In genomic region chr9:40617036-40617675, GRCm38 (mm10) we compare ENCODE assay signal across 9 mouse cellular contexts. TPM values are rescaled to one million over a fixed set of nuclear protein-coding genes. Genes with fewer than 3 reads are reported as not detected.
DNase-seq lines count a peak whose midpoint lies in the region; ATAC-seq lines count a peak whose summit lies in the region.
"Had no signal": no experiment of that assay in that cellular context is flagged by ENCODE, and none has a peak within 500 bp of the region (broad histone marks: within the 10 kb centered on the region; RNA-seq: fewer than 3 reads in every experiment).

No protein-coding gene starts in this region.

- H3K27me3 ChIP-seq in heart, embryonic 12.5 days (replicated peaks) = peaks cover 14% of the 10 kb centered on the region
- H3K27me3 ChIP-seq in hindbrain, embryonic 13.5 days = no peaks in the 10 kb centered on the region
- H3K27me3 ChIP-seq in midbrain, embryonic 13.5 days = no peaks in the 10 kb centered on the region

- H3K36me3 ChIP-seq in heart, embryonic 12.5 days = no peaks in the 10 kb centered on the region
- H3K36me3 ChIP-seq in hindbrain, embryonic 13.5 days = no peaks in the 10 kb centered on the region
- H3K36me3 ChIP-seq in midbrain, embryonic 13.5 days = no peaks in the 10 kb centered on the region

- H3K4me1 ChIP-seq in heart, embryonic 12.5 days (replicated peaks) = peaks cover 16% of the 10 kb centered on the region
- H3K4me1 ChIP-seq in hindbrain, embryonic 13.5 days (replicated peaks) = peaks cover 30% of the 10 kb centered on the region
- H3K4me1 ChIP-seq in midbrain, embryonic 13.5 days (replicated peaks) = peaks cover 37% of the 10 kb centered on the region

- 0 out of 2 replicates have a peak, but pooled peaks have one; percentile 22 for ATAC-seq in heart, embryonic 12.5 days (ENCODE audit: insufficient number of reproducible peaks, low FRiP score)
- peak; percentile 30 for ATAC-seq in common myeloid progenitor, adult 5-6 weeks (replicated peaks; ENCODE audit: low read depth, poor library complexity, severe bottlenecking)
- peak; percentile 81 for ATAC-seq in hindbrain, embryonic 13.5 days (ENCODE audit: low FRiP score)
- ATAC-seq in midbrain, embryonic 13.5 days = peak; percentile 81

- H3K9me3 ChIP-seq in heart, embryonic 12.5 days (replicated peaks) = no peaks in the 10 kb centered on the region
- H3K9me3 ChIP-seq in hindbrain, embryonic 13.5 days = no peaks in the 10 kb centered on the region
- no peaks in the 10 kb centered on the region for H3K9me3 ChIP-seq in midbrain, embryonic 13.5 days

- H3K4me3 ChIP-seq in heart, embryonic 12.5 days = peak overlapping the region; percentile 45
- H3K4me3 ChIP-seq in hindbrain, embryonic 13.5 days = peak overlapping the region; percentile 34
- H3K4me3 ChIP-seq in midbrain, embryonic 13.5 days (replicated peaks) = peak overlapping the region; percentile 31
- H3K4me3 ChIP-seq: erythroblast, embryonic 14.5 days had no signal

- H3K9ac ChIP-seq in heart, embryonic 12.5 days = peak overlapping the region; percentile 28; the same call in 1 of the 2 replicates
- H3K9ac ChIP-seq in hindbrain, embryonic 13.5 days = peak overlapping the region; percentile 68
- peak overlapping the region; percentile 39 for H3K9ac ChIP-seq in midbrain, embryonic 13.5 days (replicated peaks)

- no peak overlapping the region for H3K27ac ChIP-seq in heart, embryonic 12.5 days (ENCODE audit: poor library complexity, severe bottlenecking)
- H3K27ac ChIP-seq in hindbrain, embryonic 13.5 days = peak overlapping the region; percentile 87
- H3K27ac ChIP-seq in midbrain, embryonic 13.5 days = peak overlapping the region; percentile 85

- intact Hi-C loops in heart, postnatal 14 days (cut with DNase I) = loop anchor here (5.0 kb wide), 1 partner anchor 135 kb away; no protein-coding TSS in a partner anchor

- peak overlapping the region; percentile 77 for H3K4me2 ChIP-seq in heart, embryonic 12.5 days
- H3K4me2 ChIP-seq in hindbrain, embryonic 13.5 days = peak overlapping the region; percentile 63
- H3K4me2 ChIP-seq in midbrain, embryonic 13.5 days (replicated peaks) = peak overlapping the region; percentile 58

- 4% methylated on average over 20 of the region's 20 CpGs for WGBS in heart, embryonic 12.5 days
- WGBS in hindbrain, embryonic 13.5 days = 1% methylated on average over 20 of the region's 20 CpGs
- 1% methylated on average over 20 of the region's 20 CpGs for WGBS in midbrain, embryonic 13.5 days

- no peak for DNase-seq in heart, postnatal 14 days
- no peak for DNase-seq in adrenal gland, adult (ENCODE audit: inconsistent age in 2 of 2, low spot score in 1 of 2)
- DNase-seq in ovary, postnatal 10 days (ENCODE audit: low spot score) = no peak
- DNase-seq in thymus, postnatal 14 days = no peak

RNA-seq across cellular contexts. Expression of gene Gm21915, which starts 53.3 kb away (rescaled TPM):
- polyA plus RNA-seq in heart, embryonic 12.5 days (2016; fragmentation: Nextera tagmentation; extraction: Ambion mirVana) = not detected in 2 replicates
- total RNA-seq in heart, postnatal 14 days (2021) = not detected
- total RNA-seq in common myeloid progenitor, adult 5-6 weeks (2017) = not detected in 2 replicates
- polyA plus RNA-seq in hindbrain, embryonic 13.5 days (2015; fragmentation: Nextera tagmentation; extraction: Ambion mirVana) = not detected in 2 replicates
- not detected in 2 replicates for polyA plus RNA-seq in midbrain, embryonic 13.5 days (2015; fragmentation: Nextera tagmentation; extraction: Ambion mirVana)
- polyA plus RNA-seq: erythroblast, embryonic 14.5 days had no signal

Comparison
In these comparisons a context has a peak if more than half of its experiments do, and no peak if none do; other contexts are left out.
1. ATAC-seq: peak in every context shown above with its lines; median percentile 81 in hindbrain, embryonic 13.5 days; 81 in midbrain, embryonic 13.5 days; 30 in common myeloid progenitor, adult 5-6 weeks; 22 in heart, embryonic 12.5 days.